Mouse (Mus musculus): ENCODE measurements around the gene Mapkbp1. TPM values are rescaled to one million over a fixed set of nuclear protein-coding genes. Genes with fewer than 3 reads are reported as not detected.

Mapkbp1 gene
- total RNA-seq, 1 experiment from 2014 or later = 3.2 TPM

DNA sequence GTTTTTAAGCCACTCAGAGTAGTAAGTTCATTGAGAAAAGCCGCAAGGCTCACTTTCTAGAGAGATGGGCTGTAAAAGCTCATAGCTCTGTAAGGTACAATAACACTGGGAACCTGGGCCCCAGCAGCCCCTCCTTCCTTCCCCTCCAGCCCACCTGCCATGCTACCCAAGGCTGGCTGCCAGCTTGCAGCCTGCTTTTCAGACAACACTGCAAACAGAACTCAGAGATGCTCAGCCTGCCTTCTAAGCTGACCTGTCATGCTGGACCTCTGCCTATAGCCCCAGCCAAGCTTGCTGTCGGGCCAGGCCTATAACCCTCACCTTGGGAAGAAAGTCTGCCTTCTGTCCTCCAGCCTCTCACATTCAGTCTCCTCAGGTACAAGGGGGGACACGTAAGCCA lies 72.2 kb downstream of the Mapkbp1 start:
- no peak for ATAC-seq (replicated peaks; ENCODE audit: insufficient number of reproducible peaks, low FRiP score, low TSS enrichment, poor library complexity, severe bottlenecking)

DNA sequence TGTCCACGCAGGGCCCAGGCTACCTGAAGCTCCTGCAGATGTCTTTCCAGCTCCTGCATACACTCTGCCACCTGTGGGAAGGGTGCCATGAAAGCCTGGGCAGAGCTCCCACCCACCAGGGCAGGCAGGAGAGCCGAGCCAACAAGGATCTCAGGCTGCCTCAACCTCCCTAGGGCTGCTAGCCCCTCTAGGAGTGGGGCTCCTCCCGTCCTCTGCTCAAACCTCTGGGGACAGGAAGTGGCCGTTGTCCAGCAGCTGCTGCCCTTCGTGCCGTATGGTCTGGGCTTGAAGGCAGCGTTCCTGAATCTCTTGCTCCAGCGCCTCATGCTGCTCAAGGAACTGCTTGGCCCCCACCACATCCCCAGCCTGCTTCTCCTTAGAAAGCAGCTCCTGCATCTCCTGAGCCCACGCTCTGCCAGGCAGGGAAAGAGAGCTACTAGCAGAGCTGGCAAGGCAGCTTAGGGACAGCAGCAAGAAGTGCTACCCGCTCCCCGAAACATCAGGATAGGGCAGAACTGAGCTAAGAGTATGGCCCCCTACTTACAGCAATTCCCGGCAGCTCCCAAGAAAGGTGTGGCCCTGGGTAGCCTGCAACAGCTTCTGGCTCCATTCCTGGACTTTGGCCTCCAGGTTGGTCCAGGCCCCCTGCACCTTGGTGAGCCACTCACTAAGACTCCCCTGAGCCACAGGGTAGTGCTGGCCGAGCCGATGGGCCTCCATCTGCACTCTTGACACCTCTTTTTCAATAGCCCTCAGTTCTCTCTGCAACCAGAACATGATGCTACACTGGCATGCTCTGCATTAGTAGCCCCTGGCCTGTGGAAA lies 74.2 kb downstream of the Mapkbp1 start:
- ATAC-seq (replicated peaks; ENCODE audit: insufficient number of reproducible peaks, low FRiP score, low TSS enrichment, poor library complexity, severe bottlenecking) = no peak

DNA sequence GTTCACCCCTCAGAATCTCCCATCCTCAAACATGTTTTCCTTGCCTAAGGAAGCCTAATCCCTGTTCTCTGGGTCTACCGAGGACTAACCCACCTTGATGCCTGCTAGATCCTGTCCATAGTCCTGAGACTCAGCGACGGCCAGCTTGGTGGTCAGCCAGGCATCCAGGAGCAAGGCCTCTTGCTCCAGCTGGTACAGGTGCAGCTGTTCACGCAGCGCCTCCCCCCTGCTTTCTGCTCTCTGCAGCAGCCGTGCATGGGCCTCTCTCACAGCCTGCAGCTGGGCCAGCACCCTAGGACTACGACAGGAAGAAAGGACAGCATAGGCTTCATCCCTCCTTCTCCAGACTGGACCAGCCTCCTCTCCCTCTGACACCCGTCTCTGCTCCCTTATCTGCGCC lies 75.7 kb downstream of the Mapkbp1 start:
- no peak for ATAC-seq (replicated peaks; ENCODE audit: insufficient number of reproducible peaks, low FRiP score, low TSS enrichment, poor library complexity, severe bottlenecking)

DNA sequence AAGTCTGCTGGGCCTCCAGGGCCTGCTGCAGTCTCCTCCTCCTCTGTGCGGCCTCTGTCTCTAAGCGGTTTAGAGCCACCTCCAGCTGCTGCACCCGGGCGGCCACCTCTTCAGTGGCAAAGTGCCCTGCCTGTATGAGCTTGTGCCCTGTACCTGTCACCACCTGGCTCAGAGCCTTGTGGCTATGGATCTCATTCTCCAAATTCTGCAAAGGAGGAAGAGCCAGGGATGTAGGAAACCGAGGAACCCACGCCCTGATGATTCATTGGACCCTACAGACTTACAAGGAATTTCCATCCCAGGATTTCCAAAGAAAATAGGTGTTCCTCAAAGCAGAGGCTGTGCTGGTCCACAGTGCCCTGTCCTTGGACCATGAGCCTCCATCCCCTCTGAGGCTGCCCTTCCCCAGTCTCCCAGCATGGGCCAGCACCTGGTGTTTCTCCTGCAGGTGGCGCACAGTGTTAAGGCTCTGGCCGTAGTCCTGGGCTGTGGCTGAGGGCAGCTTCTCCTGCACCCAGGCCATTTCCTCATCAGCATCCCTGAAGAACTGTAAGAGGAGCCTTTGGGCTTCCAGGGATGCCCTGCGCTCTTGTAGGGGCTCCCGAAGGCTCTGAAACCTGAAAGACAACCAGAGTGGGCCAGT lies 77.3 kb downstream of the Mapkbp1 start:
- ATAC-seq (replicated peaks; ENCODE audit: insufficient number of reproducible peaks, low FRiP score, low TSS enrichment, poor library complexity, severe bottlenecking) = 0 out of 2 replicates have a peak, but pooled peaks have one; percentile 20

DNA sequence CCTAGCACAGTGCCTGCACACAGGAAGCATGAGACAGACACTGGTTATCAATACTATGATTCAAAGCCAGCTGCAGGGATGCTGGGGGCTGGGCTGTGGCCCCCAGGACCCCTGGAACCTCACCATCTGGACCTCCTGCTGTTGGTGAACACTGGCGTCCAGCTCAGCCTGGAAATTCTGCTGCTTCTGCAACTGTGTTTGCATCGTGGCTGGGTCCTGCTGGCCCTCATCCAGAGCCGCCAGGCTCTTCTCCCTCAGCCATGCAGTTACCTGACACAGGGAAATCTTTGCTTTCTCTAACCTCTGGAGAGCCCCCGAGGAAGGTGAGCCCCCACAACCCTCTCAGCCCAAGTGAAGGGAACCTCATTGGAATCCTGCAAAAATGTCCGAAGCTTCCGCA lies 78.9 kb downstream of the Mapkbp1 start:
- no peak for ATAC-seq (replicated peaks; ENCODE audit: insufficient number of reproducible peaks, low FRiP score, low TSS enrichment, poor library complexity, severe bottlenecking)

DNA sequence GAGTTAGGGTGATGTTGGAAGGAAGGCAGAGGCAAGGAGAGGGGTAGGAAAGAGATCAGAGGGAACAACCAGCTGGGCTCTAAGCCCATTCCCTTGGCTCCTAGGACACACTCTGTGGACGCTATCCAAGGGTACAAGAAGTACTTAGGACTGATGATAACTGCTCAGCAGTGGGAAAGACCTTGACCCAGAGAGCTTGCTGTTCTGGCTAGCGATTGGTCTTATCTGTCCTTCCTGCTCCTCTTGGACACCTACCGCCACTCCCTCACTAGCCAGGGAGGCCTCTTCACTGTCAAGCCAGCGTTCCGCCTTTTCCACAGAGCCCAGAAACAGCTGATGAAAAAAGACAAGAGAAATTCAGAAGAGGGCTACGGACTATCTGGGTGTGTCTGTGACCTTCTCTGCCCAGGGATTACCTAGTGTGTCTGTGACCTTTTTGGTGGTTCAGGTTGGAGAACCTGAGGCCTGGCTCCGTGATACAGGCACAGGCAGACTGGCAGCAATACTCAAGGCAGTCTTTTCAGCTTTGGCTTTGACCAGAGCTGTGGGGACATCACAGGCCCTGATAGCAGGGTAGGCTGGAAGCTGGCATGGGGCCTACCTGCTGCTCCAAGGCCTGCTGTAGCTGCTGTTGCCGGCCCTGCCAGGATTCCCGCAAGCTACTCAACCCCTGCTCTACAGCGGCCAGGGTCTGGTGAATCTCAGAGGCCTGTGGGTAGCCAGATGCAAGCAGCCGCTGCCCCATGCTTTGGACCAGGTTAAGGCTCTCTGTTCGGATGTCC lies 82.5 kb downstream of the Mapkbp1 start:
- no peak for ATAC-seq (replicated peaks; ENCODE audit: insufficient number of reproducible peaks, low FRiP score, low TSS enrichment, poor library complexity, severe bottlenecking)

DNA sequence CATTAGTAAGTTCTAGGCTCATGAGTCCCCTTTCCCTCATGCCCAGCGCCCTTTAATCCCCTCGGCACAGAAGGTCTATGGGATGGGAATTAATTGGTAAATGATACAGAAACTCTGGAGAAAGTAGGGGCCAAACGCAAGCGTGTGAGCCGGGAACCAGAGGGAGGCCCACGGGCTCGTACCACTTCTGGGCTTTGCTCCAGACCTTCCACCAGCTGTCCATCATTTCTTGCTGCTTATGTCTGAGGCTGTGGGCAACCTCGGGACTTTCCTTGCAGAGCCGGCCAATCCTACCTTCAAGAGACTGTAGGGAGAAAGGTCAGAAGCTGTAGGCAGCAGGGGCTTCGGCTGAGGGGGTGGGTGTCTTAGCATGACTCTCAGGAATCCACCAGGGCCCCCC lies 83.4 kb downstream of the Mapkbp1 start:
- ATAC-seq (replicated peaks; ENCODE audit: insufficient number of reproducible peaks, low FRiP score, low TSS enrichment, poor library complexity, severe bottlenecking) = no peak

DNA sequence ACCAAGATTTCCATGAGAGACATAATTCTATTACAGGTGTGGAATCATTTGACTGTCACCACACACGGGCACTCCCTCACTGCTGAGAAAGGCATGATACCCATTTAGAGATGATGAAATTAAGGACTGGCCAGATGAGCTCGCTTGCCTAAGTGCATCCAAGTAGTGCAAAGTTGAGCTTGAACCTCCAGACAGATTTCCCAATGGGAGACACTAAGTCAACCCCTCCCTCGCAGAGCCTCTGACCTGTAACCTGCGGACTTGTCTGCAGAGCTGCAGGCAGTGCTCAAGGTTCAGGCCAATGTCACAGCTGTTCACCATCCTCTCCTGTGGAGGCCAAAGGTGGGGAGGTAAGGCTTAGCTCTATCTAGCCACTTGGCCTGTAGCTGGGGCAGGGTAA lies 86.3 kb downstream of the Mapkbp1 start:
- ATAC-seq (replicated peaks; ENCODE audit: insufficient number of reproducible peaks, low FRiP score, low TSS enrichment, poor library complexity, severe bottlenecking) = no peak

DNA sequence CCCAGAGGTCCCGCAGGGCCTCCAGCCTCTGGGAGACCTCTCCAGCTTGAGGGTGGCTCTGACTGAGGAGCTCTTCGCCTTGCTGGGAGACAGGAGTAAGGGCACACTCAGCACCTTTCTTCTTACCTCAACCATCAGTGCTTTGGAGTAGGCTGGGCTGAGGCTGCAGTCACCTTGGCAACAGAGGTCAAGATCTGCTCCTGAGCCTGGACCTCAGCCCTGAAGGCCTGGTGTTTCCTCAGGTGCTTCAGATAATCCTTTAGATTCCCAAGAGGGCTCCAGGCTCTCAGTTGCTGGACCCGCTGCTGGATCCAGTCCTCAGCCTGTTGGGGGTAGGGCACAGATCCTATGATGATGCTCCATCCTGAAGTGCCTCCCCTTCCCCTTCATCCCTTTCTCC lies 87.0 kb downstream of the Mapkbp1 start:
- ATAC-seq (replicated peaks; ENCODE audit: insufficient number of reproducible peaks, low FRiP score, low TSS enrichment, poor library complexity, severe bottlenecking) = no peak

DNA sequence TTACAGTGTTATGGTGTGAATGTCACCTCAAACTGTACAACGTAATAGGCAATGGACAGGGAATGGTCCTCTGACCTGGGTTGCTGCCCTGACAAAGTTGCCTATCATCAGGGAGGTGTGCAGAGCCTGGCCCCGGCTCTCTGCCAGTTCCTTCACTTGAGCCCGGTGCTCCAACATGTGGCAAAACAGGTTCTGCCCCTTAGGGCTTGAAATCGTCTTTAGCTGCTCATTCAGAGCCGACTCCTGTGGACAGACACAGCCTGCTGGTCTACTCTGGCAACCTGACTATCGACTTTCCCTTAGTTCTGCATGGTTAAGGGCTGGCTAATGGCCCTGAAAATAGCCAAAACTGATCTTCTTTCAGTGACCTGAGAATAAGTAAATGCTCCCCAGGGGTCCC lies 87.7 kb downstream of the Mapkbp1 start:
- ATAC-seq (replicated peaks; ENCODE audit: insufficient number of reproducible peaks, low FRiP score, low TSS enrichment, poor library complexity, severe bottlenecking) = no peak

DNA sequence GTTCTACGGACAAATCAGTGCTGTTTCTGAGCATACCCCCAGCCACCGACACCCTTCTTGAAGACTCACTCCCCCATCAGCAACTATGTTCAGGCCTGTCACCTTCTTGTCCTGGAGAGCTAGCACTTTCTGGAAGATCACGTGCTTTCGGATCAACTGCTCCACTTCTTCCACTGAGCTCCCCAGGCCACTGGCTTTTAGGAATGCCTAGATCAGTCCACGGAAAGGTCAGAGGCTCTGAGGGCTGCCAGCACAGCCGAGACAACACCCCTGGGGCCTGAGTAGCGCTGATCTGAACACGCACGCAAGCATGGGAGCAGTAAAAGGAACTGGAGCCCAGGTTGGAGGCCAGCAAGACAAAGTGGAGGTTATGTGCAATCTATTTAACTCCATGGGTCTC lies 88.2 kb downstream of the Mapkbp1 start:
- ATAC-seq (replicated peaks; ENCODE audit: insufficient number of reproducible peaks, low FRiP score, low TSS enrichment, poor library complexity, severe bottlenecking) = no peak

DNA sequence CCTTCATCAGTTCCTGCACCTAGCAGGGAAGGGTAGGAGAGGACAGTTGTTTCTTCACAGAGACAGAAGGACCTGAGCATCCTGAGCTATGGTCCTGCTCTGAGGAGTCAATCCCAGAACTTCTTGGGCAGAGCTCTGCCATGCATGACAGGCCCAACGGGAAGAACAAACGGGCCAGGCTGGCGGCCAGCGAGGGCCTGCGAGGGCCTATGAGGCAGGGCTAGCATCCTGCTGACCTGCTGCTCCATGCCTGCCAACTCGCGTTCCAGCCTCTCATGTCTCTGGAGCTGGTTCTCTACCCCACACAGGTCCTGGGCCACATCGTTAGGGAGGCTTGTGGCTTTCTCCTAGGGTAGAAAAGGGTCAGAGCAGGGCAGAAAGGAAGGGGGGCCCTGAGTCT lies 89.7 kb downstream of the Mapkbp1 start:
- ATAC-seq (replicated peaks; ENCODE audit: insufficient number of reproducible peaks, low FRiP score, low TSS enrichment, poor library complexity, severe bottlenecking) = no peak

DNA sequence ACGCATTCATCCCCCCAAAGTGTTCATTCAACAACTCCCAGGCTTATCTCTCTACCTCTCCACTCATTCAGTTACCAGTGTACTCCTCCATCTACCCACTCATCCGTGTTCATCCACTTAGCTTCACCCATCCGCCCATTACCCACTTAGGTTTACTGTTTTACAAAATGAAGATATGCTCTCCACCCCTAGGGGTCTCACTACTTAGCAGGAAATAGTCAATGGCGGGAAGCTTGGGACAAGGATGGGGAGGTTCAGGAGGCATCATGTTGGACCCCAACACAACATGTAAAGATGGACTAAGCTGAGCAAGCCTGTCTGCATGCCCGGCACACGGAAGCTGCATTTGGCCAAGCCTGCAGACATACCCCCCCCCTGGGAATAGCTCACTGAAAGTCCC lies 92.1 kb downstream of the Mapkbp1 start:
- ATAC-seq (replicated peaks; ENCODE audit: insufficient number of reproducible peaks, low FRiP score, low TSS enrichment, poor library complexity, severe bottlenecking) = no peak

DNA sequence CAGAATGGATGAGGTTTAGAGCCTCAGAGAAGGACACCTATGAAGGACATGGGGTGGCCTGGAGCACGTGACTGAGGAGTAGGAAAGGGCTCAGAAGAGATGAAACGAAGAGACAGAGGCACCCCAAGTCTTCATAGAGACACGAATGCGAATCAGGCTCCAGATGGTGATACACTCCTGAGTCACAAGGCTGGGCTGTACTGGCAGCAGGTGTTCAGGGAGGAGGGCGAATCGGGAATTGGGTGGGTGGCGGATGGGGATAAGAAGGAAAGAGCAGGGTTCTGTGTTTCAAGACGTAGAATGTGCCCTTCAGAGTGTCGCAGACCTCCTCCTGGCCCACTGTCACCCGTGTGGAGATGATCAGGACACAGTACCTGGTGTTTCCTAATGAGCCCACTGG lies 92.7 kb downstream of the Mapkbp1 start:
- ATAC-seq (replicated peaks; ENCODE audit: insufficient number of reproducible peaks, low FRiP score, low TSS enrichment, poor library complexity, severe bottlenecking) = no peak

DNA sequence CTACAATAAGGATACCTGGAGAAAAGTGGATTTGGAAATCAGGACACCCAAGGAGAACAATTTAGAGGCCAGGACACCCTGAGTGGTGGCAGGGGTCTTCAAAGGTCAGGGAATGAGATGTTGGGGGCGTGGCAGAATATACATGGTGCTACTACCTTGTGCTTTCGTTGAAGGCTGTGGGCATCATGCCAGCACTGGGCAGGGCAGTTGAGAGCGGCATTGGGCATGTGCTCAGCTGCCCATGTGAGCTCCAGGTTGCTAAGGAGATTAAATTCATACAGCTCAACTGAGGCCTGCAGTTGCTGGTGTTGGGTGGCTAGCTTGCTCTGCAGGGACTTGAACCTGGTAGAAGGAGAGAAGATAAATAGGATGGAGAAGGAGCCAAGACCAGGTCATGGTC lies 93.7 kb downstream of the Mapkbp1 start:
- no peak for ATAC-seq (replicated peaks; ENCODE audit: insufficient number of reproducible peaks, low FRiP score, low TSS enrichment, poor library complexity, severe bottlenecking)

DNA sequence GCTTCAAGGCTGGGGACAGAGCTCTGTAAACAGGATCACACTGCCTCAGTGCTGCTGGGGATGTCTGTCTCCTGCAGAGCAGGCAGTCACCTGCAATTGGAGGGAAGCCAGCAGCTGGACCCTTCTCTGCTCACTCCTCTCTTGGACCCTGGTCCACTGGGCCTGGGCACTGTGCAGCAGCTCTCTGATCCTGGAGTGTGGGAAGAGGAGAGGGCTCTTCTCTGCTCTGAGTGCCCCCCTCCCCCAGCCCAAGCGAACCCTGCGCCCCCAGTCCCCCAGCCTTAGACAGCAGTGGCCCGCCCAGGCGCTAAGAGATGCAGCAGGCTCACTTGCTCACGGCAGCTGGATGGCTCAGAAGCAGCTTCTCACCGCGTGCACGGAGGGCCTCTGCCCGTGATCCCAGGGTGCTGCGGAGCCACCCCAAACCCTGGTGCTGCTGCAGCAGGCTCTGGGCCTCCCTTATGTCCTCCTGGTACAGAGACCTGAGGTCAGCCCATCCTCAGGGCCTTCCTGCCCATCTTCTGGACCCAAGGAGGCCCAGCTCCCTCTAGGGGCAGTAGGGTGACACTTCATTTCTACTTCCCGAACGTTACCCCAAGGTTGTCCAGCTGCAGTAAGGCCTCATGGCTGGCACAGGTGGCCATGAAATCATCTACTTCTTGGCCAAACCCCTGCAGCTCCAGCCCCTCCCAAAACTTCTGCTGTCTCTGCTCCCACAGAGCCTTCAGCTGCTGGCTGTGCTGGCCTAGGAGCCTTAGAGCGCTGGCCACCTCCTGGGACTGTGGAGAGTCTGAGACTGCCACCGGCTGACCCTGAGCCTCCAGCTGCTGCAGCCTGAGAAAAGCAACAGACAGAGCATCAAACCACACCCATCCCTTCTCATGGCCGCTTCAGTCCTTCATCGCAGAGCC lies 96.3 kb downstream of the Mapkbp1 start:
- ATAC-seq (replicated peaks; ENCODE audit: insufficient number of reproducible peaks, low FRiP score, low TSS enrichment, poor library complexity, severe bottlenecking) = no peak

DNA sequence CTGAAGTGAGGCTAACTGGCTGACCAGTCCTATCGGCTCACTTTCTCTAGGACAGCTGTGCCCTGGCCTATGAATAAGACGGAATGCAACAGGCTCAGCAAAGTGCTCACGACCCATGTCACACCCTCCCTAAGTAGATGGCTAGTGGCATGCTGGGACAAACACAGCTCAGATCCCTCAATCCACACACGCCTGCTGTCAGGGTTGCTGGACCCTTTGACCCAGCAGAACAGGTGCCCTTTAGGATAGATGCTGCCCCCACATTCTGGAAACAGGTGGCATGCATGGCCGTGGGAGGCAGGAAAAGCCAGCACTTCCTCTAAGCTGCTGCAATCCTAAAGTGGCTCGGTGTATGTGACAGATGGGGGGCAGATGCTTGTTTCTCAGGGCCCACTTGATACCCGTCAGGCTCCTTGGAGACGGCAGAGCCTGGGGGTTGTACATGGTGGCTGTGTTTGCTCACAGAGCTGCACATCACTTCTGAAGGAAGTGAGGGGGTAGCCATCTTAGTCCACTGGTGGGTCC lies 97.0 kb downstream of the Mapkbp1 start:
- ATAC-seq (replicated peaks; ENCODE audit: insufficient number of reproducible peaks, low FRiP score, low TSS enrichment, poor library complexity, severe bottlenecking) = no peak

DNA sequence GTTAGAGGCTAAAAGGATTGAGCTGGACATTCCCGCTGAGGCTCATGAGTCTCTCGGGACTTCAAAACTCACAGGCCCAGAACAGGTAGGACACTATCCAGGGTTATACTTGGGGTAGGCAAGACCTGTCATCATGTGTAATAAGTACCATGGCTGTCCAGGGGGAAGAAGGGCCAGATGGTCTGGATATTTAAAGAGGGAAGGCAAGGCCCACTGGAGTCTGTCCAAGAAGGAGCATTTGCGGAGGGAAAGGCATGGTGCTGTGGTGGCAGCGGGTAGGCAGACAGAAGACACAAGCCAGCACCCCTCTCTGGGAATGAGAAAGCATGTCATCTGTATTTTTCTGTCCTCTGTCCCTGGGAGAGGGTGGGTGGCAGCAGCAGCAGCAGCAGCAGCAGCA lies 101.6 kb downstream of the Mapkbp1 start:
- ATAC-seq (replicated peaks; ENCODE audit: insufficient number of reproducible peaks, low FRiP score, low TSS enrichment, poor library complexity, severe bottlenecking) = no peak
